Mouse (Mus musculus) thymus, adult 2 months (tissue): Measurements from ENCODE around the gene Iqcf3. TPM values are rescaled to one million over a fixed set of nuclear protein-coding genes. Genes with fewer than 3 reads are reported as not detected.

Experiments
- DNase-seq: peaks from one replicate; pipeline ENCODE4 v3.0.0; 2021
- H3K27ac ChIP-seq: fragments of 200-500 bp; 2 replicates; pipeline ENCODE4 v1.5.1; 2012; ENCODE audit warnings: low read length, control low read depth; ENCODE audit not compliant: control insufficient read depth, insufficient read depth
- H3K27me3 ChIP-seq: fragments of 200-500 bp; 2 replicates; pipeline ENCODE4 v1.6.1; 2012; ENCODE audit warnings: mild to moderate bottlenecking, low read length, moderate library complexity, mixed read lengths; ENCODE audit not compliant: control insufficient read depth, insufficient read depth
- H3K36me3 ChIP-seq: fragments of 200-500 bp; 2 replicates; pipeline ENCODE4 v1.6.1; 2012; ENCODE audit warnings: mild to moderate bottlenecking, low read length, moderate library complexity; ENCODE audit not compliant: control insufficient read depth, insufficient read depth
- H3K4me1 ChIP-seq: fragments of 200-500 bp; replicated peaks from 2 replicates; pipeline ENCODE4 v1.6.1; 2012; ENCODE audit warnings: low read length; ENCODE audit not compliant: control insufficient read depth, insufficient read depth
- H3K4me3 ChIP-seq: fragments of 200-500 bp; 2 replicates; pipeline ENCODE4 v1.5.1; 2012; ENCODE audit warnings: mild to moderate bottlenecking, low read length, control low read depth, moderate library complexity; ENCODE audit not compliant: control insufficient read depth, insufficient read depth
- CTCF ChIP-seq: fragments of 200-500 bp; IDR thresholded peaks from 2 replicates; pipeline ENCODE4 v1.5.1; 2012; ENCODE audit warnings: mild to moderate bottlenecking, control low read depth, low read length, moderate library complexity, borderline replicate concordance; ENCODE audit not compliant: control insufficient read depth, poor library complexity, insufficient read depth; ENCODE audit errors: extremely low read depth
- POLR2A ChIP-seq: fragments of 200-500 bp; IDR thresholded peaks from 2 replicates; pipeline ENCODE4 v1.6.1; 2012; ENCODE audit warnings: mild to moderate bottlenecking, low read length, control low read depth, moderate library complexity; ENCODE audit not compliant: control insufficient read depth, poor library complexity, insufficient read depth; ENCODE audit errors: extremely low read depth
- WGBS: fragments of 180-500 bp; shearing (Covaris S2); methylation state at CpG from one replicate; pipeline ENCODE4 v1.1.7; 2018; 5-methylcytosine and 5-hydroxymethylcytosine counted together
- polyA plus RNA-seq: library from polyadenylated mRNA; depleted of rRNA; stranded (reverse); fragments of >200 nt; gene quantifications from 2 replicates; pipeline ENCODE4 v1.2.3, GENCODE M21; 2012

The Iqcf3 gene
- polyA plus RNA-seq, 1 experiment = 0.18 TPM

DNA sequence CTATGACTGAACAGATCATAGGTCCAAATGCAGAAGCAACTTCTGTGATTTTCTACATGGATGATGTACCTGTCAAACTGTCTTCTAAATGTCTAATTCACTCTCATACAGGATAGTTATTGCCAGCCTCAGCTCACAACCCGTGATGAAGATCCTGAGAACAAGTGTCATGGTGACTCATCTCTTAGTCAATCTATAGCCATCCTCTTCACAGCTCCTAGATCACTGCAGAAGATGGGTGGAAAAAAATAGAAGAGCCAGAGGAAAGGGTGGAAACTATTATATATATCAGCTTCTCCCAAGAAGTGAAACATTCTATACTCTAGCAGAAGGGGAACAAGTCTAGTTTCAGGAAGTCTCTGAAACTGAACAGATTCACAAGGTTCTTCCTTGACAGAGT, 21.1 kb upstream of the Iqcf3 start:
- Histone ChIP-seq H3K27me3 (no peaks in the 10 kb centered on the region), H3K36me3 (no peaks in the 10 kb centered on the region), H3K4me3 (no peak overlapping the region), H3K27ac (no peak overlapping the region), H3K4me1 (no peaks in the 10 kb centered on the region)
- no peak for DNase-seq
- TF ChIP-seq CTCF (no peak), POLR2A (no peak)
- 89% methylated on average over 1 of the region's 1 CpGs for WGBS

- no peaks in the 10 kb centered on the region for H3K27me3 ChIP-seq
- no peaks in the 10 kb centered on the region for H3K36me3 ChIP-seq
- DNase-seq = no peak
- no peak overlapping the region for H3K4me3 ChIP-seq
- no peak for TF ChIP-seq POLR2A
- no peak for TF ChIP-seq CTCF
- no peaks in the 10 kb centered on the region for H3K4me1 ChIP-seq
- WGBS = 80% methylated on average over 7 of the region's 7 CpGs
- no peak overlapping the region for H3K27ac ChIP-seq
Observed at GRCm38 (mm10) chr9:106580016-106580415, 18.6 kb upstream of the Iqcf3 start.

DNA sequence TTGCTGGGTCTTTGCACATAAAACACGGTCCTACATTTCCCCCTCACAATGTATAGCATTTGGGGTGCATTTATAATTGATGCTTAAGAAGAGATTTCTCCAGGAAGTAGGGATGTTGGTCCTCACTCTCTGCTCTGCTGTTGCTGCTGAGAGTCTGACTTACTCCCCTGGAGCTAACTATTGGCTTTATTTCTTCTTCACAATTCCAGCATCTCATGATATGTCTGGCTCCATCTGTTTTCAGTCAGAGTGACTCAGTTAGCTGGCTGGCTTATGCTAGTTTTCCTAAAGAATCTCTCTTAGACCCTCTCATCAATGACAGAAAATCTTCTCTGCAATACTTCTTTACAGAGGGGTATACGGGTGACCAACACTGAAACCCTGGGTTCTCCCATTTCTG, 14.7 kb upstream of the Iqcf3 start:
- no peaks in the 10 kb centered on the region for H3K36me3 ChIP-seq
- H3K27me3 ChIP-seq = no peaks in the 10 kb centered on the region
- no peak for TF ChIP-seq POLR2A
- TF ChIP-seq CTCF = no peak
- no peak for DNase-seq
- H3K4me3 ChIP-seq = no peak overlapping the region
- WGBS = 87% methylated on average over 2 of the region's 2 CpGs
- no peaks in the 10 kb centered on the region for H3K4me1 ChIP-seq
- no peak overlapping the region for H3K27ac ChIP-seq

- no peak overlapping the region for H3K4me3 ChIP-seq
- 90% methylated on average over 5 of the region's 5 CpGs for WGBS
- no peaks in the 10 kb centered on the region for H3K36me3 ChIP-seq
- H3K27ac ChIP-seq = no peak overlapping the region
- no peaks in the 10 kb centered on the region for H3K4me1 ChIP-seq
- H3K27me3 ChIP-seq = no peaks in the 10 kb centered on the region
- no peak for TF ChIP-seq POLR2A
- DNase-seq = no peak
Observed at GRCm38 (mm10) chr9:106573366-106573765, 11.9 kb upstream of the Iqcf3 start.

- DNase-seq = no peak
- Histone ChIP-seq H3K27ac (no peak overlapping the region), H3K4me3 (no peak overlapping the region), H3K4me1 (no peaks in the 10 kb centered on the region), H3K27me3 (no peaks in the 10 kb centered on the region), H3K36me3 (no peaks in the 10 kb centered on the region)
- TF ChIP-seq CTCF (no peak), POLR2A (no peak)
- WGBS = 80% methylated on average over 2 of the region's 2 CpGs
Observed at GRCm38 (mm10) chr9:106572186-106572585, 10.8 kb upstream of the Iqcf3 start.

DNA sequence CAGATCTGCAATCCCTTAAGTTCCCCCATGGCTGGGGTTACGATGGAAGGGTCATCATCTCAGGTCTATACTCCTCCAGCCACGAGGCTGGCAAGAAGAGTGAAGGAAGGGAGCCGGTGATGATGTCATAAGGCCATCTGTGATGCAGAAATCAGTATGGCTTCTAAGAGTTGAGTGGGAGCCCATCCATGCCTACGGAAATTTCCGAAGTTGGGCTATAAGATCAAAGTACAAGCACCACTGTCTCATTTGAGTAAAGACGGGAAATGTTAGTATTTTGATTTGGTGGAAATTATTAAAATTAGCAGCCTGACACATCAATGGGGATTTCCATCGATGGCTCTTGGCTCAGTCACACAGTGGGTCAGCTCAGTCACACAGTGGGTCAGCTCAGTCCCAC, 9.5 kb upstream of the Iqcf3 start, which contains the start of gene Iqcf4:
Gene Iqcf4, minus strand, starts transcription at position 101 of the 400 bp plus-strand sequence.
- no peak for DNase-seq
- Histone ChIP-seq H3K27me3 (no peaks in the 10 kb centered on the region), H3K4me1 (no peaks in the 10 kb centered on the region), H3K4me3 (no peak within 1 kb of the TSS), H3K27ac (no peak within 1 kb of the TSS), H3K36me3 (no peaks in the 10 kb centered on the region)
- TF ChIP-seq CTCF (no peak), POLR2A (no peak)
- WGBS = 90% methylated on average over 7 of the region's 7 CpGs

DNA sequence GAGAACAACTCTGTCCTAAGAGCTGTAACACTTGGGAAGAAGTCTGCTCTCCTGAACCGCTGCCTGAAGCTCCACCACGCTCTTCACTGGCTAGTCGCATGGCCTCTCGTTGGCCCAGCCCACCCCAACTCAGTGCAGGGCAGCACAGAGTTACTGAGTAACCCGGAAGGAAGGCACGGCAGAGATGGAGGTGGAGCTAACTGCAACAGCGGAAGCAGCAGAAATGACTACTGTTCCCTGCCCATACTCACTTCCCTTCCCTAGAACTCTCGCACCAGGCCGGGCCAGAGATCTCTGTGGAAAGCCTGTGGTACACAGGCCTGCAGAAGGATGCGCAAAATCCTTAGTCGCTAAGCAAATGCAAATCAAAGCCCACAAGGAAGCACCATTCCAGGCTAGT, 5.0 kb upstream of the Iqcf3 start:
- no peak overlapping the region for H3K27ac ChIP-seq
- no peak for TF ChIP-seq POLR2A
- TF ChIP-seq CTCF = no peak
- H3K27me3 ChIP-seq = no peaks in the 10 kb centered on the region
- 54% methylated on average over 11 of the region's 11 CpGs for WGBS
- H3K4me1 ChIP-seq = no peaks in the 10 kb centered on the region; the same call in 1 of the 2 replicates
- DNase-seq = peak; percentile 14
- no peaks in the 10 kb centered on the region for H3K36me3 ChIP-seq
- no peak overlapping the region for H3K4me3 ChIP-seq
